In the genomic region with DNA sequence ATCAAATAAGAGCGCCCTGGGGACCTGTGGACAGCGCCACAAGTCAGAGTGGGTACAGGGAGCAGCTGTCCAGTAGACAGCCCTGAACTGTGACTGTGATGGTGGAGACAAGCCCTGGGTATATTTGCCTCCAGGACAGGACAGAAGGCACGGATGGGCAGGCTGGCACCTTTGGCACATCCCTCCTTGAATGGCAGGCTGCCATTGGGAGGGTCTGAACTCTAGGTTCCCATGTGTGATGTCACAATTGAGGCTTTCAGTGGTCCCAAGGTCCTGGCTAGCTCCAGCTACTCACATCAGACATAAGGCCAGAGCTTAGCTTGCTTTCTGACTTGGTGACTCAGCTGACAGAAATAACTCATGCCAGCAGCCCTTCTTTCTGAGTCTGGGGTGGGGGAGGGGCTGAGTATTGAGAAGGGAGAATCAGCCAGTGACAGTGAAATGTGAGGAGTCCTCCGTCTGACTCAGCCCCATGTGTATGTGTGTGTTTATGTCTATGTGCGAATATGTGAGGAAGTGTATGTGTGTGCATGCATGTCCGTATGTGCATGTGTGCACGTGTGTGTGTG, we compare ENCODE assay signal across 8 mouse cellular contexts.
DNase-seq lines count a peak whose midpoint lies in the region; ATAC-seq and TF ChIP-seq lines count a peak whose summit lies in the region.
"Had no signal": no experiment of that assay in that cellular context is flagged by ENCODE, and none has a peak within 500 bp of the region (broad histone marks: within the 10 kb centered on the region; RNA-seq: fewer than 3 reads in every experiment).

No protein-coding gene starts in this region.

- no peaks in the 10 kb centered on the region for H3K9me3 ChIP-seq in midbrain, postnatal 0 days (ENCODE audit: low read length)
- H3K9me3 ChIP-seq in midbrain, embryonic 11.5 days (ENCODE audit: control insufficient read depth, low read length) = no peaks in the 10 kb centered on the region

- no peak for ATAC-seq in midbrain, postnatal 0 days (ENCODE audit: low FRiP score)
- ATAC-seq in midbrain, embryonic 11.5 days (ENCODE audit: low FRiP score) = no peak

- no peak for TF ChIP-seq POLR2A in bone marrow macrophage, adult 2 months (IDR thresholded peaks at IDR 0.05; ENCODE audit: borderline replicate concordance, low read depth, low read length)

- no peaks in the 10 kb centered on the region for H3K36me3 ChIP-seq in midbrain, postnatal 0 days (ENCODE audit: insufficient read depth, low read length)
- no peaks in the 10 kb centered on the region for H3K36me3 ChIP-seq in midbrain, embryonic 11.5 days (ENCODE audit: control insufficient read depth, insufficient read depth, low read length)

- H3K4me3 ChIP-seq in midbrain, postnatal 0 days (ENCODE audit: low read depth, low read length) = no peak overlapping the region
- H3K4me3 ChIP-seq in midbrain, embryonic 11.5 days (ENCODE audit: low read depth, low read length) = no peak overlapping the region
- H3K4me3 ChIP-seq in bone marrow macrophage, adult 2 months (ENCODE audit: insufficient read depth, low read length) = no peak overlapping the region
- H3K4me3 ChIP-seq: left cerebral cortex, adult 2 months had no signal

- no peak overlapping the region for H3K27ac ChIP-seq in midbrain, postnatal 0 days (ENCODE audit: low read depth, low read length)
- no peak overlapping the region for H3K27ac ChIP-seq in midbrain, embryonic 11.5 days (ENCODE audit: low read depth, low read length)
- peak overlapping the region; percentile 57 for H3K27ac ChIP-seq in bone marrow macrophage, adult 2 months (ENCODE audit: insufficient read depth, low read depth, low read length)
- H3K27ac ChIP-seq: left cerebral cortex, adult 2 months had no signal

- H3K4me2 ChIP-seq in midbrain, postnatal 0 days (ENCODE audit: low read depth, low read length, poor library complexity, severe bottlenecking) = no peak overlapping the region
- no peak overlapping the region for H3K4me2 ChIP-seq in midbrain, embryonic 11.5 days

- no peaks in the 10 kb centered on the region for H3K27me3 ChIP-seq in midbrain, postnatal 0 days (ENCODE audit: insufficient read depth, low read length)
- H3K27me3 ChIP-seq in midbrain, embryonic 11.5 days (ENCODE audit: control insufficient read depth, insufficient read depth, low read length) = no peaks in the 10 kb centered on the region

- no peak for TF ChIP-seq CTCF in midbrain, postnatal 0 days (IDR thresholded peaks at IDR 0.05)
- no peak for TF ChIP-seq CTCF in bone marrow macrophage, adult 2 months (IDR thresholded peaks at IDR 0.05; ENCODE audit: low read depth, low read length)

- 78% methylated on average over 7 of the region's 7 CpGs for WGBS in midbrain, postnatal 0 days
- 78% methylated on average over 7 of the region's 7 CpGs for WGBS in midbrain, embryonic 11.5 days

- H3K4me1 ChIP-seq in midbrain, postnatal 0 days (ENCODE audit: insufficient read depth, low read length) = 0 out of 2 replicates have a peak, but pooled peaks cover 3% of the 10 kb centered on the region
- peaks cover 3% of the 10 kb centered on the region; the same call in 1 of the 2 replicates for H3K4me1 ChIP-seq in midbrain, embryonic 11.5 days (ENCODE audit: control insufficient read depth, insufficient read depth, low read length)
- H3K4me1 ChIP-seq in bone marrow macrophage, adult 2 months (ENCODE audit: control insufficient read depth, insufficient read depth, low read length) = peaks cover 36% of the 10 kb centered on the region

- no peak overlapping the region for H3K9ac ChIP-seq in midbrain, postnatal 0 days (replicated peaks; ENCODE audit: low read length, poor library complexity, severe bottlenecking)
- no peak overlapping the region for H3K9ac ChIP-seq in midbrain, embryonic 11.5 days (ENCODE audit: low read length)

- peak; percentile 61 for DNase-seq in midbrain, postnatal 0 days (ENCODE audit: low spot score)
- DNase-seq in midbrain, embryonic 11.5 days (ENCODE audit: low spot score, missing footprints) = no peak
- peak; percentile 40 for DNase-seq in gastrocnemius, postnatal 10 days
- DNase-seq in right cerebral cortex, adult 2 months (ENCODE audit: low spot score in 2 of 2) = peak; percentile 53 to 55
- no peak for DNase-seq in urinary bladder, postnatal 25 days (ENCODE audit: low spot score)
- DNase-seq in cerebellum, postnatal 36 days = no peak

Comparison
In these comparisons a context has a peak if more than half of its experiments do, and no peak if none do; other contexts are left out.
1. DNase-seq: peak in midbrain, postnatal 0 days (single experiment), gastrocnemius, postnatal 10 days (single experiment) and right cerebral cortex, adult 2 months (2 of 2); none in midbrain, embryonic 11.5 days (single experiment), urinary bladder, postnatal 25 days (single experiment) and cerebellum, postnatal 36 days (0 of 2).